ENCODE assay signal across 20 mouse cellular contexts in genomic region chr1:44892378-44892777, GRCm38 (mm10).
DNase-seq lines count a peak whose midpoint lies in the region; ATAC-seq and TF ChIP-seq lines count a peak whose summit lies in the region.
"Had no signal": no experiment of that assay in that cellular context is flagged by ENCODE, and none has a peak within 500 bp of the region (broad histone marks: within the 10 kb centered on the region; RNA-seq: fewer than 3 reads in every experiment).

No protein-coding gene starts in this region.

- no peak for TF ChIP-seq CTCF in brain, embryonic 14.5 days (IDR thresholded peaks at IDR 0.05; ENCODE audit: borderline replicate concordance, extremely low read depth, insufficient read depth, insufficient read length)

- TF ChIP-seq POLR2A in brain, embryonic 14.5 days (IDR thresholded peaks at IDR 0.05; ENCODE audit: borderline replicate concordance, extremely low read depth, insufficient read depth, insufficient read length, poor library complexity, severe bottlenecking) = no peak

- no peak overlapping the region for H3K27ac ChIP-seq in heart, embryonic 10.5 days
- H3K27ac ChIP-seq in limb, embryonic 13.5 days = no peak overlapping the region
- H3K27ac ChIP-seq in limb, embryonic 10.5 days = no peak overlapping the region
- H3K27ac ChIP-seq in forebrain, embryonic 13.5 days = no peak overlapping the region
- H3K27ac ChIP-seq: hindbrain, embryonic 13.5 days; left cerebral cortex, adult 2 months; midbrain, embryonic 10.5 days; neural tube, embryonic 15.5 days had no signal

- 0 out of 2 replicates have a peak, but pooled peaks cover 3% of the 10 kb centered on the region for H3K4me1 ChIP-seq in heart, embryonic 10.5 days
- peaks cover 5% of the 10 kb centered on the region for H3K4me1 ChIP-seq in limb, embryonic 13.5 days
- peaks cover 10% of the 10 kb centered on the region; the same call in 1 of the 2 replicates for H3K4me1 ChIP-seq in limb, embryonic 10.5 days
- no peaks in the 10 kb centered on the region for H3K4me1 ChIP-seq in forebrain, embryonic 13.5 days
- H3K4me1 ChIP-seq: hindbrain, embryonic 13.5 days; neural tube, embryonic 15.5 days had no signal

- H3K36me3 ChIP-seq in heart, embryonic 10.5 days = no peaks in the 10 kb centered on the region
- H3K36me3 ChIP-seq in limb, embryonic 13.5 days = no peaks in the 10 kb centered on the region
- H3K36me3 ChIP-seq in limb, embryonic 10.5 days = no peaks in the 10 kb centered on the region
- H3K36me3 ChIP-seq in forebrain, embryonic 13.5 days (ENCODE audit: poor library complexity, severe bottlenecking) = no peaks in the 10 kb centered on the region
- H3K36me3 ChIP-seq: hindbrain, embryonic 13.5 days; midbrain, embryonic 10.5 days; neural tube, embryonic 15.5 days had no signal

- ATAC-seq in limb, embryonic 13.5 days (ENCODE audit: low FRiP score, low read depth) = 0 out of 2 replicates have a peak, but pooled peaks have one; percentile 32
- ATAC-seq in forebrain, embryonic 13.5 days = no peak
- ATAC-seq: inflammation-experienced regulatory T-cells, adult 6 months had no signal

- no peak overlapping the region for H3K4me3 ChIP-seq in heart, embryonic 10.5 days
- no peak overlapping the region for H3K4me3 ChIP-seq in limb, embryonic 13.5 days
- no peak overlapping the region for H3K4me3 ChIP-seq in limb, embryonic 10.5 days
- H3K4me3 ChIP-seq in forebrain, embryonic 13.5 days = no peak overlapping the region
- H3K4me3 ChIP-seq: hindbrain, embryonic 13.5 days; left cerebral cortex, adult 2 months; midbrain, embryonic 10.5 days; neural tube, embryonic 15.5 days had no signal

- no peak overlapping the region for H3K9ac ChIP-seq in limb, embryonic 13.5 days
- H3K9ac ChIP-seq in forebrain, embryonic 13.5 days = no peak overlapping the region
- H3K9ac ChIP-seq: hindbrain, embryonic 13.5 days; neural tube, embryonic 15.5 days had no signal

- H3K9me3 ChIP-seq in heart, embryonic 10.5 days = no peaks in the 10 kb centered on the region
- no peaks in the 10 kb centered on the region for H3K9me3 ChIP-seq in limb, embryonic 13.5 days
- H3K9me3 ChIP-seq in limb, embryonic 10.5 days (replicated peaks) = no peaks in the 10 kb centered on the region
- H3K9me3 ChIP-seq in forebrain, embryonic 13.5 days (replicated peaks) = no peaks in the 10 kb centered on the region
- H3K9me3 ChIP-seq: hindbrain, embryonic 13.5 days; midbrain, embryonic 10.5 days; neural tube, embryonic 15.5 days had no signal

- H3K27me3 ChIP-seq in heart, embryonic 10.5 days (ENCODE audit: insufficient read depth, poor library complexity, severe bottlenecking) = no peaks in the 10 kb centered on the region
- no peaks in the 10 kb centered on the region for H3K27me3 ChIP-seq in limb, embryonic 13.5 days
- no peaks in the 10 kb centered on the region for H3K27me3 ChIP-seq in limb, embryonic 10.5 days (ENCODE audit: low read depth, poor library complexity, severe bottlenecking)
- H3K27me3 ChIP-seq in forebrain, embryonic 13.5 days = no peaks in the 10 kb centered on the region
- H3K27me3 ChIP-seq: CH12.LX; hindbrain, embryonic 13.5 days; neural tube, embryonic 15.5 days had no signal

- DNase-seq in heart, adult 18-20 months = peak; percentile 13 to 34
- no peak for DNase-seq in heart, embryonic 10.5 days (ENCODE audit: low spot score)
- no peak for DNase-seq in limb, embryonic 10.5 days (ENCODE audit: low spot score)
- DNase-seq in brain, embryonic 14.5 days (ENCODE audit: low read depth) = peak; percentile 1
- peak; percentile 19 for DNase-seq in lung, postnatal 14 days
- DNase-seq in retina, postnatal 1 day = no peak
- DNase-seq: adrenal gland, postnatal 25 days; cerebellum, adult 9-10 months; kidney, adult 18-20 months; kidney, postnatal 4 days; left cerebral cortex, postnatal 4 days; thymus, adult 2 months had no signal

- H3K4me2 ChIP-seq in limb, embryonic 13.5 days (replicated peaks) = no peak overlapping the region
- no peak overlapping the region for H3K4me2 ChIP-seq in forebrain, embryonic 13.5 days
- H3K4me2 ChIP-seq: hindbrain, embryonic 13.5 days; neural tube, embryonic 15.5 days had no signal

- 70% methylated on average over 1 of the region's 1 CpGs for WGBS in heart, embryonic 10.5 days
- 70% methylated on average over 1 of the region's 1 CpGs for WGBS in limb, embryonic 13.5 days
- WGBS in limb, embryonic 10.5 days = 88% methylated on average over 1 of the region's 1 CpGs
- 70% methylated on average over 1 of the region's 1 CpGs for WGBS in forebrain, embryonic 13.5 days

Comparison
In these comparisons a context has a peak if more than half of its experiments do, and no peak if none do; other contexts are left out.
1. DNase-seq: peak in heart, adult 18-20 months (2 of 2), brain, embryonic 14.5 days (single experiment) and lung, postnatal 14 days (single experiment); none in heart, embryonic 10.5 days (single experiment), limb, embryonic 10.5 days (single experiment) and retina, postnatal 1 day (single experiment).